Mouse (Mus musculus) liver, postnatal 0 days (tissue): ENCODE data around the gene Ugt1a5. TPM values are rescaled to one million over a fixed set of nuclear protein-coding genes. Genes with fewer than 3 reads are reported as not detected.
A peak's percentile ranks its signal among the peaks of the same experiment; 100 is the strongest.

Experiments
- ATAC-seq: fragments of 200-750 bp; cut with Nextera tagmentation; 2 replicates; pipeline ENCODE4 v1.8.0; 2017; ENCODE audit warnings: mild to moderate bottlenecking, moderate library complexity
- DNase-seq: peaks from one replicate; pipeline ENCODE4 v3.0.0-alpha.2; 2016
- H3K27ac ChIP-seq: fragments of 300-500 bp; sonication (generic); 2 replicates; pipeline ENCODE4 v1.5.1; 2014; ENCODE audit warnings: antibody characterized with exemption, moderate library complexity, mild to moderate bottlenecking, low read depth
- H3K27me3 ChIP-seq: fragments of 300-500 bp; sonication (generic); 2 replicates; pipeline ENCODE4 v1.6.1; 2014; ENCODE audit warnings: low read length, control low read depth, mixed read lengths; ENCODE audit not compliant: insufficient read depth
- H3K36me3 ChIP-seq: fragments of 300-500 bp; sonication (generic); replicated peaks from 2 replicates; pipeline ENCODE4 v1.6.1; 2014; ENCODE audit warnings: mild to moderate bottlenecking, control low read depth, low read length, moderate library complexity, mixed read lengths; ENCODE audit not compliant: insufficient read depth
- H3K4me1 ChIP-seq: fragments of 300-500 bp; sonication (generic); 2 replicates; pipeline ENCODE4 v1.6.1; 2014; ENCODE audit warnings: antibody characterized with exemption, mild to moderate bottlenecking, control low read depth; ENCODE audit not compliant: insufficient read depth
- H3K4me2 ChIP-seq: fragments of 300-500 bp; sonication (generic); 2 replicates; pipeline ENCODE4 v1.6.1; 2014; ENCODE audit warnings: low read depth, mild to moderate bottlenecking, low read length, moderate library complexity, mixed read lengths
- H3K4me3 ChIP-seq: fragments of 300-500 bp; sonication (generic); 2 replicates; pipeline ENCODE4 v1.5.1; 2014; ENCODE audit warnings: low read depth, low read length
- H3K9ac ChIP-seq: fragments of 300-500 bp; sonication (generic); replicated peaks from 2 replicates; pipeline ENCODE4 v1.6.1; 2014; ENCODE audit warnings: mild to moderate bottlenecking, moderate library complexity
- H3K9me3 ChIP-seq: fragments of 300-500 bp; sonication (generic); 2 replicates; pipeline ENCODE4 v1.6.1; 2016; ENCODE audit warnings: mild to moderate bottlenecking, control low read depth, low read length, mixed read lengths
- CTCF ChIP-seq: sonication (generic); IDR thresholded peaks from 2 replicates; pipeline ENCODE4 v1.5.1; 2016; ENCODE audit warnings: antibody characterized with exemption, low read depth
- EP300 ChIP-seq: IDR thresholded peaks from 2 replicates; pipeline ENCODE4 v1.6.1; 2016; ENCODE audit warnings: antibody characterized with exemption, low read depth, mild to moderate bottlenecking
- WGBS: fragments of 180-500 bp; shearing (Covaris S2); extraction: QIAGEN DNeasy Blood & Tissue Kit; methylation state at CpG from one replicate; pipeline ENCODE4 v1.1.7; 2014; ENCODE audit not compliant: insufficient replicate concordance; 5-methylcytosine and 5-hydroxymethylcytosine counted together
- polyA plus RNA-seq: library from polyadenylated mRNA; unstranded; fragments of >200 nt; fragmentation: Nextera tagmentation; extraction: Ambion mirVana; gene quantifications from 2 replicates; pipeline ENCODE4 v1.2.1, GENCODE M21; 2015

Gene Ugt1a5
- polyA plus RNA-seq, 1 experiment from 2014 or later, result 0.19 TPM

DNA sequence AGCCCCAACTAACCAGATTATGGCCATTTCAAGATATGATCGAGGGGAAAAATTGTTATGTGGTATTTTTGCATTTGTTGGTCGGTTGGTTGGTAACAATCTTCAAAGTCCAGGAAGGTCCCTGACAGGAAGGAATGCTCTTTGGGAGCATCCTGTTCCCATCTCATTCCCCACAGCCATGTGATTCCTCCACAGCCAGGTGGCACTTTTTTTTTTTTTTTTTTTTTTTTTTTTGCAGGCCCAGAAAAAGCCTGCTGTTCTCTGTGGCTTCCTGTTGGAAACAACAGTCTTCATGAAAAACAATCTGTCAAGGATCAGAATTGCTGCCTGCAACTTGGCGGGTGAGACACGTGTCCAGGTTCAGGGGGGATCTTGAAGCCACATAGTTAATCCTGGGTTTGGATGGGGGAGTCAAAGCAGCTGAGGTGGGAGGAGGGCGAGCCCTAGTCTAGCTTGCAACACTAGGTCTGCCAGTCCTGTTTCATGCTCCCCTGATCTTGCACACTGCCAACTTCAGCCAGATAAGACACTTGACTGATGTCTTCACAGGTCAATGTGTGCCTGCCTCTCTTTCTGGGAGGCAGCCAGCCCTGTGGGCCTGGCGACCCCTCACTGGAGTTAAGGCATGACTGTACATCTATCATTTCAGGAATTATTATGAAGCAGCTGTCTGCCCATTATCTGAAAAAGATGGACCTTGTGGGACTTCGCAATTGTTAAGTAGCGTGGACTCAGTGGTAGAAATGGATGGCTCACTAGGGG, 93.2 kb downstream of the Ugt1a5 start:
- ATAC-seq, result no peak
- H3K4me2 ChIP-seq, result no peak overlapping the region
- H3K27me3 ChIP-seq, result no peaks in the 10 kb centered on the region
- no peak for DNase-seq
- 0 out of 2 replicates have a peak overlapping the region, but pooled peaks have one; percentile 1 for H3K9ac ChIP-seq
- H3K9me3 ChIP-seq, result no peaks in the 10 kb centered on the region
- H3K4me3 ChIP-seq, result no peak overlapping the region
- peaks cover 30% of the 10 kb centered on the region for H3K36me3 ChIP-seq
- TF ChIP-seq EP300 (no peak), CTCF (no peak)
- 60% methylated on average over 8 of the region's 8 CpGs for WGBS
- H3K4me1 ChIP-seq, result peaks cover 54% of the 10 kb centered on the region
- peak overlapping the region; percentile 53 for H3K27ac ChIP-seq

DNA sequence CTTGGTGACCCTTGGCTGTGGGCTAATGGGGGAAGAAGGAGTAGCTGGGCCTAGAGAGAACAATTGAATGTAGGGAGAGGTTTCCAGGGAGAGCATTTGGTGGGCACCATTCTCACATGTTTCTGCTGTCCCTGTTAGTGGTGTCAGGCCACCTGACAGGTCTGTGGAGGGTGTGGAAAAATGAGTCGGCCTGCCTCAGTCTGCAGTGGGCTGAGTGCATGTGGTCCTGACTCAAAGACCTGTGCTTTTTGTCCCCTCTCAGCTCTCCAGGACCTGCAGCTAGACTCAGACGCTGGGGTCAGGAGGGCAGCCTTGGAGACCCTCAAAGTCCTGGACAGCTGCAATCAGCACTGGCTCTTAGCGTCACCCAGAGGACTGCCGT, 93.8 kb downstream of the Ugt1a5 start:
- Histone ChIP-seq H3K27me3 (no peaks in the 10 kb centered on the region), H3K4me1 (peaks cover 54% of the 10 kb centered on the region), H3K27ac (peak overlapping the region; percentile 53), H3K9ac (0 out of 2 replicates have a peak overlapping the region, but pooled peaks have one; percentile 1), H3K4me3 (no peak overlapping the region), H3K4me2 (no peak overlapping the region), H3K9me3 (no peaks in the 10 kb centered on the region), H3K36me3 (peaks cover 36% of the 10 kb centered on the region)
- ATAC-seq (peak; percentile 4), DNase-seq (no peak)
- WGBS, result 70% methylated on average over 4 of the region's 4 CpGs
- no peak for TF ChIP-seq CTCF
- no peak for TF ChIP-seq EP300

DNA sequence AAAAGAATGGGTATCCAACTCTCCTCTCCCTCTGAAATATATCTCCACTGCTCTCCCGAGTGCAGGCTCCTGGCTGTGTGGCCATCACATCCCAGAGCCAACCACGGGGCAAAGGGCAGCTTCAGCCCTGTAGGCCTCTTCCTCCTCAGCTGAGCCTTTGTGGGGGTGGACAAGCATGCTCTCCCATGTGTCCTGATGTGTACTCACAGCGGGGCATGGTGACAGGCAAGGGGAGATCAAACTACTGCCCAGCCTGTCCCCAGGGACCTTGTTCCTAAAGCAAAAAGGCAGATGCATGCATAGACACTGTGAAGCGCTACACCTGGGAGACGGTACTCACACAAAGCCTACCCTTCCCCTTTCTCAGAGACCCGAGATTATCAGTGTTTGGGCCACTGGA, 94.3 kb downstream of the Ugt1a5 start:
- H3K36me3 ChIP-seq, result peaks cover 41% of the 10 kb centered on the region
- no peak for TF ChIP-seq EP300
- TF ChIP-seq CTCF, result no peak
- WGBS, result 50% methylated on average over 6 of the region's 6 CpGs
- DNase-seq (peak; percentile 94), ATAC-seq (peak; percentile 83)
- 0 out of 2 replicates have a peak overlapping the region, but pooled peaks have one; percentile 1 for H3K9ac ChIP-seq
- H3K4me1 ChIP-seq, result peaks cover 54% of the 10 kb centered on the region
- H3K27me3 ChIP-seq, result no peaks in the 10 kb centered on the region
- peak overlapping the region; percentile 53 for H3K27ac ChIP-seq
- peak overlapping the region; percentile 1; the same call in 1 of the 2 replicates for H3K4me2 ChIP-seq
- H3K9me3 ChIP-seq, result no peaks in the 10 kb centered on the region
- no peak overlapping the region for H3K4me3 ChIP-seq

DNA sequence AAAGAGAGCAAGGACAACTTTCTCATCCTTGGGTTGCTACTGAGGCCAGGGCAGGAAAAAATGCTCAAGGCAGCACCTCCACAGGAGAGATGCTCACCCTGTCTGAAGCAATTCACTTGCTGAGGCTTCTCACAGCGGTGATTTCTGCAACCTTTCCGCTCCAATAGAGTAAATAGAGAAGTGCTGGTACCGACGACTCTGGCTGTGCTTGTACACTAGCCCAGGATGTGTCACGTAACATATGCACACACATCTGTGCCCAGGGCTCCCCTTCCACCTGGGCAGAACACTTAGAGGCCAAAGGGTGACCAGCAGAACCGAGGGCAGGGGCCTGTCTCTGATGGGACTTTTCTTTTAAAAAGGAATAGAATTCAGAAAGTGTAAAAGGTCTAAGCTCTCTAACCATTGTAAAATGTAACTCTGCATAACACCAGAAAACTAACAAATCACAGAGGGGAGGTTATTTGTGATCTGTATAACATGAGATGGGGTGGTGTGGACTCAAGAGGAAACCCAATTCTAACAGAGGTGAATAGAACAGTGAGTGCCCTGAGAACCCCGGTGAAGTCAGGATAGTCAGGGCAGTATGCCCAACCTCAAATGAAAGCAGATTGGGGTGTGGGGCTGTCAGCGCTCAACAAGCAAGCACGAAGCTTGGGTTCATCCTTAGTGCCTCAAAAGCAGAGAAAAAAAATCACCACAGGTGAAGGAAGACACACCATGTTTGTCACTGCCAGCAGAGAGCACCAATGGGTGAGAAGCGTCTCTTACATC, 95.0 kb downstream of the Ugt1a5 start:
- Histone ChIP-seq H3K27ac (peak overlapping the region; percentile 53), H3K36me3 (peaks cover 47% of the 10 kb centered on the region), H3K9me3 (no peaks in the 10 kb centered on the region), H3K4me3 (no peak overlapping the region), H3K27me3 (no peaks in the 10 kb centered on the region), H3K4me1 (peaks cover 54% of the 10 kb centered on the region), H3K9ac (no peak overlapping the region), H3K4me2 (0 out of 2 replicates have a peak overlapping the region, but pooled peaks have one; percentile 1)
- TF ChIP-seq EP300, result no peak
- no peak for TF ChIP-seq CTCF
- 64% methylated on average over 10 of the region's 10 CpGs for WGBS
- ATAC-seq (peak; percentile 32), DNase-seq (peak; percentile 69)

DNA sequence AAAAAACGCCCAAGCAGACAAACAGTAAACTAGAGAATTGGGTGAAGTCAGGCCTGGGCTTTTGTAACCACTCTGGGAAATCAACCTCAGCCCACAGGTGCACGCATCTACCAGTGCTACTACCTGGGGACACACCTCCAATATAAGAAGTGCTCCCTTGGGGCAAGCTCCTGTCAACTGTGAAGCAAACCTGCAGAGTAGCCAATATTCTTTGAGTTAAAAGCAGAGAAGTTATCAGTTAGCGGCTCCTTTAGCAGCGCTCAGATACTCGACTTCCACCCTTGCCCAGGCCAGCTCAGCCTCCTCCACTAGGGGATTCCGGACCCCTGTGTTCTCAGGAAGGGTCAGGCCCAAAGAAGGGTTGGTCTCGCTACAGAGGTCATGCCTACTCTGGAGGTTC, 95.9 kb downstream of the Ugt1a5 start:
- TF ChIP-seq CTCF (no peak), EP300 (no peak)
- ATAC-seq (no peak), DNase-seq (no peak)
- H3K9ac ChIP-seq, result no peak overlapping the region
- 82% methylated on average over 7 of the region's 7 CpGs for WGBS
- peaks cover 57% of the 10 kb centered on the region for H3K36me3 ChIP-seq
- H3K27ac ChIP-seq, result no peak overlapping the region
- H3K27me3 ChIP-seq, result no peaks in the 10 kb centered on the region
- no peak overlapping the region for H3K4me2 ChIP-seq
- H3K4me3 ChIP-seq, result no peak overlapping the region
- H3K9me3 ChIP-seq, result no peaks in the 10 kb centered on the region
- H3K4me1 ChIP-seq, result peaks cover 54% of the 10 kb centered on the region

DNA sequence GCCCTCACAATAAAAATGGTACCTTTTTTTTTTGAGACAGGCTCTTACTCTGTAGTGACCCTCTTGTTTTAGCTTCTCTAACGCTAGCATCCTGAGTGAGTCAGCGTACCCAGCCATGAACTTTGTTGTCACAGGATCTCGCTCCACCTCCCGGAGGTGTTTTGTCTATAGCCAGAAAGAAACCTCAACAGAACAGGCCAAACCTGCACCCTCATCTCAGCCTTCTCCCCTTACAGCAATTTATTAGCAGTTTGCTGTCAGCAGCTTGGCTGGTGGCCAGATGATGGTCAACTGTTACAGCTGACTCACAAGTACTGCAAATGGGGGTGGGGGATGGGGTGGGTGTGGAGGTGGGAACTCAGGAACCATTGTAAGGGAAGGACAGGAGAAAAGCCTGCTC, 96.4 kb downstream of the Ugt1a5 start:
- ATAC-seq, result no peak
- WGBS, result 76% methylated on average over 4 of the region's 4 CpGs

More for the DNA sequence above, 96.4 kb downstream of the Ugt1a5 start:
- H3K27ac ChIP-seq, result no peak overlapping the region
- no peak overlapping the region for H3K4me3 ChIP-seq
- H3K4me2 ChIP-seq, result no peak overlapping the region
- H3K9ac ChIP-seq, result no peak overlapping the region
- no peak for TF ChIP-seq EP300
- TF ChIP-seq CTCF, result no peak
- peak; percentile 84 for DNase-seq
- H3K4me1 ChIP-seq, result peaks cover 48% of the 10 kb centered on the region
- no peaks in the 10 kb centered on the region for H3K27me3 ChIP-seq
- H3K36me3 ChIP-seq, result peaks cover 62% of the 10 kb centered on the region
- H3K9me3 ChIP-seq, result no peaks in the 10 kb centered on the region
